Mouse (Mus musculus) c-Kit-positive CD71-positive TER-119-positive erythroid progenitor cells, embryonic 14.5 days (primary cell): Measurements from ENCODE around the gene Col4a2.
A peak's percentile ranks its signal among the peaks of the same experiment; 100 is the strongest.

Source experiments
- DNase-seq: peaks from one replicate; pipeline ENCODE4 v3.0.0-alpha.2; 2013; ENCODE audit warnings: low spot score

Col4a2 gene

DNA sequence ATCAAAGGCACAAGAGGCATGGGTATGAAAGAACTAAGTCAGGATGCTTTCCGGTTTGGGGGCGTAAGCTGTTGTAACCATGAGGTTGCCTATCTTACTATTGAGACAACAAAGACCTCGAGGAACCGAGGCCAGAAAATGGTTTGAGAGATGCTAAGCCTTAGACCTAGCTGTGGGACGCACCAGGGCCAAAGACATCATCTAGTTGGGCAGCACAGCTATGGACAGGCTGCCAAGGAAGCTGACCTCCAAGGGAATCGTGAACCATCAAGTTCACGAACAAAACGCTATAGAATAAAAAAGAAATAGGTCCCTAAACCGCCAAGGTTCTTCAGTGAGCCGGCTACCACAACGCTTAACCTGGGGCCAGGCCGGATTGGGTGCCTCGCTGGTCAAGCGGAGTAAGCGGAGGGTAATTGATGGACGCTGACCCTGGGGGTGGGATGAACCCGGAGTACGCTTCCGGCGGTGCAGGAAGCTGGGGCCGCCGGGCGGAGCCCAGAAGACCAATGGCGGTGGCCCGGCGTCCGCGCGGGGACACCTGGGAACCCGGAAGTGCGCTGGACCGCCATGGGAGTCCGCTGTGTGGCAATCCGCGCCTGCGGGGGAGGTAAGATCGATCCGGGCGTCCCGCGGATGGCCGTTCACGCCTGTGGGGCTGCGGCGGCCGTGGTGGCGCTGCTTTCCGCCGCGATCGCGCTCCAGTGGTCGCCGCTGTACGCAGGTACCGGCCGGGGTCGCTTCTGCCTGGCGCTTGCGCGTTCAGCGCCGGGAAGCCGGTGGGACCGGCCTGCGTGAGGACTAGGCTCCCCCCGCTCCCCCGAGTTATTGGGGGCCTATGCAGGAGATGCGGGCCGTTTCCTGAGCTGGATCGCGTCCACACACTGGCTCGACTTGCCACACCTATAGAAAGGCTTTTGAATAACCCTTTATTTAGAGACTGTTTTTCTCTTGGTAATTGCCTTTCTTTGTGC is 184.7 kb downstream of the Col4a2 start, which contains the start of gene Naxd:
TSS of gene Naxd (plus strand) at position 490 of the 974 bp plus-strand sequence.
- DNase-seq: peak; percentile 86

DNA sequence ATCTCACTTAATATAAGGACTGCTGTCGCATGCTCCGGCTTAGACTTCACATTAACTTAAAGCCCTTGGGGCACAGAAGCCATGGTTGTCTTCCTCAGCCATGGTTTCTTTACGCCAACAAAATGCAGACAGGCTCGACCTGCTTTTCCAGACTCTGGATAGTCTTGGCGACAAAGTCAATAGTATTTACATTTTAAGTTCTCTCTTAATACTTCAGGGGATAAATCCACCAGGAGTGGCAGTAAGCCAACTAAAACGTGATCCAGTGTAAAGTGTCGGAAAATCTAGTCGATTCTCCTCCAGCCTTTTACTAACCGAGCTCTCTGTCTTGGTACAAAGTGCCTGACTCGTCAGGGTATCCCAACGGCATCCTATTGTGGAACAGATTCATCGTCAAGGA is 185.7 kb downstream of the Col4a2 start:
- no peak for DNase-seq
